Mouse (Mus musculus) B cell, adult (primary cell): ENCODE measurements around the gene 1700019N19Rik. TPM values are rescaled to one million over a fixed set of nuclear protein-coding genes. Genes with fewer than 3 reads are reported as not detected.

Experiments
- total RNA-seq: library from RNA; stranded (reverse); gene quantifications from 4 replicates; pipeline ENCODE4 v1.2.4, GENCODE M21; 2023; ENCODE audit not compliant: inconsistent age

The 1700019N19Rik gene
- total RNA-seq, result not detected in 4 replicates

DNA sequence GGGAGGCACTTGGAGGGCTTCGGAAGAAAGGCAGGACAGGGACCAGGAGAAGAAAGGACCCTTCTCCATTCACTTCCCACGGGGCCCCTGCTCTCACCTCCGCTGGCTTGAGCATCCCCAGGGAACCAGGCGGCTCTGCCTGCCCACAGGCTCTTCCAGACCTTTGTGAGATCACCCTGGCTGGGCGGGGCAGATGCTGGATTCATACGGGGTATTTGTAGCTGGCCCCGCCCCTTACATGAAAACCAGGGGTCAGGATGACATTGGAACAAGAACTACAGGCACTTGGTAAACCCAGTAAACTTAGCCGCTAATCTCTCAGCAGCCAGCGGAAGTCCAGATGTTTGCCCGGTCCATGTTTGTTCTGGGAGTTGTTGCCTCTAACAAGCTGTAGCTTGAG lies at the start of gene 1700019N19Rik:
Gene 1700019N19Rik (minus strand): TSS at position 178 of the 400 bp plus-strand sequence.

DNA sequence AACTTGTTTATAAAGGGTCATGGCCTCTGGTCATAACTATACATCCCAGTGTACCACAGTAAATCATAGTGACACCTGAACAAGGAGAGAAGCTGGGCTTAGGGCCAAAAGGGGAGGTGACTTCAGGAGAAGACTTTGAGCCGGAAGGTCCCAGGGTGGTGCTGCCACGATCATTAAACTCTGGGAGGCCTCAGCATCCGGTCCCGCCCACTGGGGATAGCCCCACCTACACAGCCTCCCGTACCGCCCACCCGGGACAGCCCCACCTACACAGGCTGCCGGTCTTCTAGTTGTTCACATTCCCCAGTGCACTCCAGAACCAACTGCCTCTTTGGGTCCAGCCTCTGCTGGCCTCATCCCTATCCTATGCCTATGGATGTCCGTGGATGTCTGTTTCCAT lies 34.8 kb downstream of the 1700019N19Rik start, which contains the start of gene Pnliprp2:
Gene Pnliprp2 (plus strand): TSS at position 297 of the 400 bp plus-strand sequence.

Other genes with a start within 250 kb of the 1700019N19Rik start
- 0.57 to 3.5 TPM (median 3.0 TPM) in 3 of 4 replicates, not detected in the other for gene Pnlip, start 142.0 kb downstream of the 1700019N19Rik start, total RNA-seq
- gene Pnliprp1, start 65.6 kb downstream of the 1700019N19Rik start, total RNA-seq, result 0.72 to 1.9 TPM in 2 of 4 replicates, not detected in the others
- gene Pnliprp2, start 34.7 kb downstream of the 1700019N19Rik start, total RNA-seq, result not detected in 4 replicates
- 0.39 TPM in 1 of 4 replicates, not detected in the others for gene Eno4, start 149.0 kb upstream of the 1700019N19Rik start, total RNA-seq
- gene Hspa12a, start 149.2 kb upstream of the 1700019N19Rik start, total RNA-seq, result 3.7 to 6.0 TPM (median 4.1 TPM) in 4 replicates